Mouse (Mus musculus): ENCODE data around the gene Myrfl. TPM values are rescaled to one million over a fixed set of nuclear protein-coding genes. Genes with fewer than 3 reads are reported as not detected.

The Myrfl gene
- polyA plus RNA-seq, 1 experiment from 2014 or later: 0.04 TPM

- Histone ChIP-seq H3K27ac (no peak overlapping the region), H3K27me3 (ENCODE audit: low read depth, poor library complexity, severe bottlenecking) (no peaks in the 10 kb centered on the region), H3K4me3 (no peak overlapping the region), H3K9me3 (replicated peaks) (no peaks in the 10 kb centered on the region), H3K4me1 (peaks cover 42% of the 10 kb centered on the region), H3K36me3 (no peaks in the 10 kb centered on the region)
- no peak for DNase-seq (ENCODE audit: low spot score)
- WGBS: 94% methylated on average over 4 of the region's 4 CpGs
These were observed 136.9 kb downstream of the Myrfl start for GRCm38 (mm10) chr10:116759816-116760215.

DNA sequence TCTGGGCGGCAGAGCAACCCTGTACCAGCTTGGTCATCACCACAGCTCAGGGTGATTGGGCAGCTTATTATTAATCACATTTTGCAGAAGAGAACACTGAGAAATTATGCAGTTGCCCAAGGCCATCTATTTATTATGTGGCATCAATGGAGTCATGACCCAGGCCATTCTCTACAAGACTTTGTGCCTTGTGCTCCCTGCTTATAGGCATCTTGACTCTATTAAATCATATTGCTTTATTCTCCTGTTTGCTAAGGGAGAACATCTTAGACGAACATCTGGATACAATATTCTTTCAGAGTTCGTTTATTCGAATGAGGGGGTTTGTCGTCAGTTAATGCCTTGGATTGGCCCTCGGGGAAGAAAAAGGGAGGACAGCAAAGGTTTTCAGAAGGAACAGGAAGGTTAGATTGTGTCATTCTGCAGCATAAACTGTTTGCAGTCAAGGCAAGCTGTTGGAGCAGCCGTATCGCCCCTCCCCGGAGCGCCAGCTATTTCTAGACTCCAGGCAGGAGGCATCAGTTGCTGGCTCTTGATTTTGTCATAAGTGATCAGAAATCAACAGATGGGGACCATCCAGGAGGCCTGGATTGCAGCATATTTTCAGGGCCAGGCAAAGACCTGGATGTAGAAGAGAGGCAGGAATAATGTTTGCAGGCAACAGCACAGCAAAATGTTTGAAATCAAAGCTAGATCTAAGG, 140.7 kb downstream of the Myrfl start:
- Histone ChIP-seq H3K27me3 (ENCODE audit: low read depth, poor library complexity, severe bottlenecking) (no peaks in the 10 kb centered on the region), H3K4me1 (peaks cover 43% of the 10 kb centered on the region), H3K36me3 (no peaks in the 10 kb centered on the region), H3K4me3 (no peak overlapping the region), H3K9me3 (replicated peaks) (no peaks in the 10 kb centered on the region), H3K27ac (peak overlapping the region; percentile 37)
- peak; percentile 52 for DNase-seq (ENCODE audit: low spot score)
- WGBS: 29% methylated on average over 10 of the region's 10 CpGs

- no peak overlapping the region; the same call in 1 of the 2 replicates for H3K27ac ChIP-seq
- no peaks in the 10 kb centered on the region for H3K27me3 ChIP-seq (ENCODE audit: low read depth, poor library complexity, severe bottlenecking)
- 90% methylated on average over 11 of the region's 11 CpGs for WGBS
These were observed 141.8 kb downstream of the Myrfl start for GRCm38 (mm10) chr10:116754940-116755339.

GRCm38 (mm10) chr10:116750895-116751294, 145.8 kb downstream of the Myrfl start:
- no peak overlapping the region for H3K4me3 ChIP-seq
- H3K27me3 ChIP-seq (ENCODE audit: low read depth, poor library complexity, severe bottlenecking): no peaks in the 10 kb centered on the region
- no peaks in the 10 kb centered on the region for H3K9me3 ChIP-seq (replicated peaks)
- no peaks in the 10 kb centered on the region for H3K36me3 ChIP-seq
- no peak overlapping the region; the same call in 1 of the 2 replicates for H3K27ac ChIP-seq
- WGBS: 87% methylated on average over 14 of the region's 14 CpGs
- H3K4me1 ChIP-seq: peaks cover 24% of the 10 kb centered on the region
- DNase-seq (ENCODE audit: low spot score): no peak

More at GRCm38 (mm10) chr10:116754940-116755339, 141.8 kb downstream of the Myrfl start:
- no peak for DNase-seq (ENCODE audit: low spot score)
- Histone ChIP-seq H3K4me1 (peaks cover 42% of the 10 kb centered on the region), H3K4me3 (no peak overlapping the region), H3K36me3 (no peaks in the 10 kb centered on the region), H3K9me3 (replicated peaks) (no peaks in the 10 kb centered on the region)

DNA sequence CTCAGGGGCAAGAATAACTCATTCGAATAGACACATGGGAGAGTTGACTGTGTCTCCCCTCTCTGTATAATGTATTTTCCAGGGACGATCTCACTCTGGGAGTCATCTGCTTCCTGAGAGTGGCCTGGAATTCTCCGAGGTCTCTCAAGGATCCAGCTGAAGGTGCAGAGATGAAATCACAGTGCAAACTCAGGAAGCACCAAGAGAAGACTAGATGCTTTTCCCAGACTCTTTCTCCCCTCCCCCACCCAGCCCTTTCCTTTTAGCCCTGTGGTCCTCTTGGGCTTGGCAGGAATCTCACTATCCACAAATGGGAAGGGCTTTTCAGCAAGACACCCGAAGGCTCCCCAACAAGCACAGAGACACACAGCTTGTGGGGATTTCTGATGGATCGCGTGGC, 146.7 kb downstream of the Myrfl start:
- Histone ChIP-seq H3K27ac (no peak overlapping the region), H3K9me3 (replicated peaks) (no peaks in the 10 kb centered on the region), H3K4me3 (no peak overlapping the region), H3K36me3 (no peaks in the 10 kb centered on the region), H3K27me3 (ENCODE audit: low read depth, poor library complexity, severe bottlenecking) (no peaks in the 10 kb centered on the region), H3K4me1 (peaks cover 17% of the 10 kb centered on the region)
- 78% methylated on average over 6 of the region's 6 CpGs for WGBS
- no peak for DNase-seq (ENCODE audit: low spot score)

- WGBS: 85% methylated on average over 4 of the region's 4 CpGs
- Histone ChIP-seq H3K4me1 (peaks cover 17% of the 10 kb centered on the region), H3K36me3 (no peaks in the 10 kb centered on the region), H3K9me3 (replicated peaks) (no peaks in the 10 kb centered on the region), H3K4me3 (no peak overlapping the region), H3K27me3 (ENCODE audit: low read depth, poor library complexity, severe bottlenecking) (no peaks in the 10 kb centered on the region), H3K27ac (no peak overlapping the region)
- DNase-seq (ENCODE audit: low spot score): no peak
These were observed 148.0 kb downstream of the Myrfl start for GRCm38 (mm10) chr10:116748681-116749080.

DNA sequence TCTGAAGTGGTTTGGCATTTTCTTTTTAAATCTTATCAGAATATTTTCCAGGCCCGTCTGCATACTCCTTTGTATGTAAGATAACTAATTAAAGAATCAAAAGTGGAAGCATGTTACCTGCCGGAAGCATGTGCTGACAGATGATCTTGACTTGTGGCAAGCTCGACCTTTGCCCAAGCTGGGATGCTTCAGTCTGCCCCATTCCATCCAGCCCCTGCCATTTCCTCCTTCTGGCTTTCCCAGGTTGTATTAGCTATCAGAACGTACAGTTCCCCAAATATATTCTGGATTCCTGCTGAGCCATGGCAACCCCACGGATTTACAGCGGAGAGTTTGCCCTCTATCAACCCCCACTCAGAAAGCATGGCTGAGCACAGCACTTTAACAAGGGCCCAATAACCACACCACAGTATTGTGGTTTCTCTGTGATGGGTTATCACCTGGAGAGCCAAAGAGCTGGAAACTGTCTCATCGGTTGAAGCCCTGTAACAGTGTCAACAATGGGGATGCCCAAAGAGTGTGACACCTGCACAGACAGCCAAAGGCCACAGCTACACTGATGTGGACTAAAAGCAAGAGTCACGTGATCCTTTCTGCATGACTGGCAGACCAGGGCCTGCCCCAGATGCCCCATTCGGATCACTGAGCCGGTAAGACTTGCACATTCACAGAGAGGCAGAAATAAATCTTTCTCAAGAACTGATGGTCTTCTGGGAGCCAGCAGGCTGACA, 150.3 kb downstream of the Myrfl start:
- no peak overlapping the region for H3K27ac ChIP-seq
- DNase-seq (ENCODE audit: low spot score): no peak
- no peaks in the 10 kb centered on the region for H3K9me3 ChIP-seq (replicated peaks)
- no peaks in the 10 kb centered on the region for H3K27me3 ChIP-seq (ENCODE audit: low read depth, poor library complexity, severe bottlenecking)
- H3K36me3 ChIP-seq: no peaks in the 10 kb centered on the region
- no peak overlapping the region for H3K4me3 ChIP-seq
- H3K4me1 ChIP-seq: peaks cover 14% of the 10 kb centered on the region
- WGBS: 81% methylated on average over 10 of the region's 10 CpGs

DNA sequence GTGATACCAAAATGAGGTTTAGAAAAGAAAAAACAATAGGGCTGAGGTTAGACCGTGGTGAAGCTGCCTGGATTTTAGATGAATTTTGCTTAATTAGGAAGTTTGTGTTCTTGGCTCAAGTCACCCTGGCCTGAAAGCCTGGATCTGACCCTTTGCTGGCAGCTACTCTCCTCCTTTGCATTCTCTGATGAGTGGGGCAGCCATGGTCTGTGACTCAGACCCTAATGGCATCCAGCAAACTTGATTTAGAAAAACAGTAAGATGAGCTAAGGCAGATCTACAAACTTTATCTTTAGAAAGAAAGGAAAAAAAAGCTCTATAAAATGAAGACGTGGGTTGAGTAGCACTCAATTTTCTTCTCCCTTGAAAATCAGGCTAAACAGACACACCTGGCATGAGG, 154.0 kb downstream of the Myrfl start:
- Histone ChIP-seq H3K4me1 (peaks cover 25% of the 10 kb centered on the region), H3K4me3 (no peak overlapping the region), H3K27me3 (ENCODE audit: low read depth, poor library complexity, severe bottlenecking) (no peaks in the 10 kb centered on the region), H3K9me3 (replicated peaks) (no peaks in the 10 kb centered on the region), H3K36me3 (no peaks in the 10 kb centered on the region), H3K27ac (no peak overlapping the region)
- 87% methylated on average over 2 of the region's 2 CpGs for WGBS
- no peak for DNase-seq (ENCODE audit: low spot score)

- WGBS: 93% methylated on average over 8 of the region's 8 CpGs
- H3K4me3 ChIP-seq: no peak overlapping the region
These were observed 154.5 kb downstream of the Myrfl start for GRCm38 (mm10) chr10:116742189-116742588.

DNA sequence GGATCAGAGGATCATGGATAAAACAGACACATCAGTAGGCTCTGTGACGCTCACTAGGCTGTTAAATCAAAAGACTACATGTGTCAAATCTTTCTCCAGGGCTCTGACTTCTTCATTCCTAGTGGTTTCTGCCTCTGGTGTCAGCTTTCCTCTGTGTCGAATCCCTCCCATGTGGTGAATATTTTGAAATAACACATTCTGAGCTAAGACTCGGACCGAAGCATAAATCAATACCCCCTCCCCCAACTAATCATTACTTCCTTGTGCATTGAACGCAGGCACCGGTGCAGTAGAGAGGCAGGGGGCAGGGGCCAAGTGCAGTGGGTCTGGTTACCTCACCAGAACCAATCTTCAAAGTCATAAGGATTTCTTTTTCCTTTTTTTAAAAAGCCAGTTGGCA, 155.4 kb downstream of the Myrfl start:
- H3K9me3 ChIP-seq (replicated peaks): no peaks in the 10 kb centered on the region
- no peaks in the 10 kb centered on the region for H3K36me3 ChIP-seq
- no peak for DNase-seq (ENCODE audit: low spot score)
- peak overlapping the region; percentile 71 for H3K27ac ChIP-seq
- no peaks in the 10 kb centered on the region for H3K27me3 ChIP-seq (ENCODE audit: low read depth, poor library complexity, severe bottlenecking)
- peaks cover 25% of the 10 kb centered on the region for H3K4me1 ChIP-seq
- 35% methylated on average over 6 of the region's 6 CpGs for WGBS
- no peak overlapping the region for H3K4me3 ChIP-seq

More at GRCm38 (mm10) chr10:116742189-116742588, 154.5 kb downstream of the Myrfl start:
- peaks cover 25% of the 10 kb centered on the region for H3K4me1 ChIP-seq
- H3K27ac ChIP-seq: peak overlapping the region; percentile 53; the same call in 1 of the 2 replicates
- H3K36me3 ChIP-seq: no peaks in the 10 kb centered on the region
- H3K27me3 ChIP-seq (ENCODE audit: low read depth, poor library complexity, severe bottlenecking): no peaks in the 10 kb centered on the region
- no peak for DNase-seq (ENCODE audit: low spot score)
- H3K9me3 ChIP-seq (replicated peaks): no peaks in the 10 kb centered on the region

DNA sequence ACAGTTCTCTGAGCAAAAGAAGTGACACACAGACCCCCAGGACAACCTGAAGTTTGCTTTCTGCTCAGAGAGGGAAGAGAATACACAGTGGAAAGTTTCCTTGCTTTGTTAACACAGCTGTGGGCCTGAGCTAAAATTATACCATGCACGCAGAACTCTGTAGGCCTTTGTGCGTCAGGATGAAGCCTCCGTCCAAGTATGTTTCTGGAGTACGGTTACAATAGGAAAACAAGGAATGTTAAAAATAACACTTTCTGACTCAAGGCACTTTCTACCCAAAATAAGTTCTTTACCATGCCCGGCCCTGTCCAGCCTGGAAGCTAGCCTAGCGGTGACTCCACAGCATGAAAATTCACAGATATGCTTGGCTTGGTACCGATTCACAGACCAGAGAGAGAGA, 156.6 kb downstream of the Myrfl start:
- no peak for DNase-seq (ENCODE audit: low spot score)
- Histone ChIP-seq H3K27me3 (ENCODE audit: low read depth, poor library complexity, severe bottlenecking) (no peaks in the 10 kb centered on the region), H3K9me3 (replicated peaks) (no peaks in the 10 kb centered on the region), H3K36me3 (no peaks in the 10 kb centered on the region), H3K4me1 (peaks cover 28% of the 10 kb centered on the region), H3K4me3 (no peak overlapping the region), H3K27ac (peak overlapping the region; percentile 71; the same call in 1 of the 2 replicates)
- WGBS: 86% methylated on average over 7 of the region's 7 CpGs

GRCm38 (mm10) chr10:116738533-116738932, 158.2 kb downstream of the Myrfl start:
- Histone ChIP-seq H3K27ac (no peak overlapping the region), H3K36me3 (no peaks in the 10 kb centered on the region), H3K4me3 (no peak overlapping the region), H3K27me3 (ENCODE audit: low read depth, poor library complexity, severe bottlenecking) (no peaks in the 10 kb centered on the region), H3K4me1 (peaks cover 28% of the 10 kb centered on the region), H3K9me3 (replicated peaks) (no peaks in the 10 kb centered on the region)
- no peak for DNase-seq (ENCODE audit: low spot score)
- WGBS: 91% methylated on average over 8 of the region's 8 CpGs

GRCm38 (mm10) chr10:116735607-116736006, 161.1 kb downstream of the Myrfl start:
- Histone ChIP-seq H3K27ac (peak overlapping the region; percentile 25; the same call in 1 of the 2 replicates), H3K36me3 (no peaks in the 10 kb centered on the region), H3K4me3 (no peak overlapping the region), H3K4me1 (peaks cover 18% of the 10 kb centered on the region), H3K9me3 (replicated peaks) (no peaks in the 10 kb centered on the region), H3K27me3 (ENCODE audit: low read depth, poor library complexity, severe bottlenecking) (no peaks in the 10 kb centered on the region)
- WGBS: 90% methylated on average over 8 of the region's 8 CpGs
- no peak for DNase-seq (ENCODE audit: low spot score)
